Mouse (Mus musculus) liver, postnatal 0 days (tissue): ENCODE measurements at regions not wholly inside any gene's neighbourhood (a gene's known extent, or its start where the extent isn't known, plus 50 kb on each side); places are given as distances from the start of the nearest gene placed in this dataset.

Source experiments
- CTCF ChIP-seq: sonication (generic); IDR thresholded peaks from 2 replicates; pipeline ENCODE4 v1.5.1; 2016; ENCODE audit warnings: antibody characterized with exemption, low read depth
- EP300 ChIP-seq: IDR thresholded peaks from 2 replicates; pipeline ENCODE4 v1.6.1; 2016; ENCODE audit warnings: antibody characterized with exemption, low read depth, mild to moderate bottlenecking

GRCm38 (mm10) chr17:65049860-65050482, 214.1 kb upstream of the 4930583I09Rik start:
- TF ChIP-seq EP300 (no peak), CTCF (no peak)
